Mouse (Mus musculus): ENCODE data around the gene Med11. TPM values are rescaled to one million over a fixed set of nuclear protein-coding genes. Genes with fewer than 3 reads are reported as not detected.

Gene Med11
- total and polyA plus RNA-seq, 3 experiments = 18.1 to 37.0 (median 22.6) TPM

GRCm38 (mm10) chr11:70441882-70442281, 9.8 kb upstream of the Med11 start:
- DNase-seq (ENCODE audit: low spot score) (no peak), ATAC-seq (ENCODE audit: extremely low read depth, insufficient number of reproducible peaks, low FRiP score, poor library complexity, severe bottlenecking) (no peak)
- H3K9me3 ChIP-seq (replicated peaks) = no peaks in the 10 kb centered on the region
- peaks cover 3% of the 10 kb centered on the region; the same call in 1 of the 2 replicates for H3K27me3 ChIP-seq (ENCODE audit: insufficient read depth, low read length)
- peaks cover 23% of the 10 kb centered on the region for H3K4me1 ChIP-seq (ENCODE audit: insufficient read depth, low read depth, low read length)
- TF ChIP-seq CTCF (IDR thresholded peaks at IDR 0.05; ENCODE audit: low read depth, low read length) = no peak
- no peak overlapping the region for H3K4me3 ChIP-seq (ENCODE audit: low read depth, low read length)
- peaks cover 57% of the 10 kb centered on the region for H3K36me3 ChIP-seq (replicated peaks)

GRCm38 (mm10) chr11:70443964-70444363, 7.8 kb upstream of the Med11 start:
- ATAC-seq (ENCODE audit: extremely low read depth, insufficient number of reproducible peaks, low FRiP score, poor library complexity, severe bottlenecking) (no peak), DNase-seq (ENCODE audit: low spot score) (no peak)
- Histone ChIP-seq H3K4me3 (ENCODE audit: low read depth, low read length) (no peak overlapping the region), H3K27me3 (ENCODE audit: insufficient read depth, low read length) (peaks cover 6% of the 10 kb centered on the region; the same call in 1 of the 2 replicates), H3K9me3 (replicated peaks) (no peaks in the 10 kb centered on the region), H3K4me1 (ENCODE audit: insufficient read depth, low read depth, low read length) (peaks cover 12% of the 10 kb centered on the region), H3K36me3 (replicated peaks) (peaks cover 36% of the 10 kb centered on the region)
- TF ChIP-seq TAL1 (conservative IDR thresholded peaks at IDR 0.05; ENCODE audit: low read depth, low read length) = no peak
- no peak for TF ChIP-seq GATA2 (IDR thresholded peaks at IDR 0.05; ENCODE audit: borderline replicate concordance, low read depth, low read length)
- TF ChIP-seq GATA1 (IDR thresholded peaks at IDR 0.05; ENCODE audit: borderline replicate concordance, low read length) = no peak
- no peak for TF ChIP-seq POLR2AphosphoS5 (IDR thresholded peaks at IDR 0.05; ENCODE audit: insufficient replicate concordance, low read depth, low read length)
- TF ChIP-seq CTCF (IDR thresholded peaks at IDR 0.05; ENCODE audit: low read depth, low read length) = no peak

- peaks cover 6% of the 10 kb centered on the region; the same call in 1 of the 2 replicates for H3K27me3 ChIP-seq (ENCODE audit: insufficient read depth, low read length)
- no peak overlapping the region for H3K4me3 ChIP-seq (ENCODE audit: low read depth, low read length)
- H3K4me1 ChIP-seq (ENCODE audit: insufficient read depth, low read depth, low read length) = peaks cover 12% of the 10 kb centered on the region
- H3K9me3 ChIP-seq (replicated peaks) = no peaks in the 10 kb centered on the region
- no peak for ATAC-seq (ENCODE audit: extremely low read depth, insufficient number of reproducible peaks, low FRiP score, poor library complexity, severe bottlenecking)
- DNase-seq (ENCODE audit: low spot score) = no peak
- TF ChIP-seq CTCF (IDR thresholded peaks at IDR 0.05; ENCODE audit: low read depth, low read length) (no peak), GATA1 (IDR thresholded peaks at IDR 0.05; ENCODE audit: borderline replicate concordance, low read length) (no peak), GATA2 (IDR thresholded peaks at IDR 0.05; ENCODE audit: borderline replicate concordance, low read depth, low read length) (no peak), POLR2AphosphoS5 (IDR thresholded peaks at IDR 0.05; ENCODE audit: insufficient replicate concordance, low read depth, low read length) (no peak)
- peaks cover 29% of the 10 kb centered on the region for H3K36me3 ChIP-seq (replicated peaks)
Observed at GRCm38 (mm10) chr11:70444667-70445066, 7.1 kb upstream of the Med11 start.

GRCm38 (mm10) chr11:70446756-70447155, 5.0 kb upstream of the Med11 start:
- DNase-seq (ENCODE audit: low spot score) = no peak
- Histone ChIP-seq H3K4me1 (ENCODE audit: insufficient read depth, low read depth, low read length) (peaks cover 31% of the 10 kb centered on the region), H3K36me3 (replicated peaks) (peaks cover 11% of the 10 kb centered on the region), H3K27me3 (ENCODE audit: insufficient read depth, low read length) (peaks cover 6% of the 10 kb centered on the region; the same call in 1 of the 2 replicates), H3K9me3 (replicated peaks) (no peaks in the 10 kb centered on the region), H3K4me3 (ENCODE audit: low read depth, low read length) (no peak overlapping the region)
- no peak for ATAC-seq (ENCODE audit: extremely low read depth, insufficient number of reproducible peaks, low FRiP score, poor library complexity, severe bottlenecking)
- TF ChIP-seq TAL1 (conservative IDR thresholded peaks at IDR 0.05; ENCODE audit: low read depth, low read length) (no peak), GATA1 (IDR thresholded peaks at IDR 0.05; ENCODE audit: borderline replicate concordance, low read length) (no peak), CTCF (IDR thresholded peaks at IDR 0.05; ENCODE audit: low read depth, low read length) (no peak)

- ATAC-seq (ENCODE audit: extremely low read depth, insufficient number of reproducible peaks, low FRiP score, poor library complexity, severe bottlenecking) (no peak), DNase-seq (ENCODE audit: low spot score) (no peak)
- Histone ChIP-seq H3K4me1 (ENCODE audit: insufficient read depth, low read depth, low read length) (peaks cover 35% of the 10 kb centered on the region), H3K36me3 (replicated peaks) (peaks cover 5% of the 10 kb centered on the region), H3K9me3 (replicated peaks) (no peaks in the 10 kb centered on the region), H3K4me3 (ENCODE audit: low read depth, low read length) (no peak overlapping the region), H3K27me3 (ENCODE audit: insufficient read depth, low read length) (peaks cover 6% of the 10 kb centered on the region; the same call in 1 of the 2 replicates)
- no peak for TF ChIP-seq GATA2 (IDR thresholded peaks at IDR 0.05; ENCODE audit: borderline replicate concordance, low read depth, low read length)
- no peak for TF ChIP-seq GATA1 (IDR thresholded peaks at IDR 0.05; ENCODE audit: borderline replicate concordance, low read length)
- no peak for TF ChIP-seq POLR2AphosphoS5 (IDR thresholded peaks at IDR 0.05; ENCODE audit: insufficient replicate concordance, low read depth, low read length)
- no peak for TF ChIP-seq TAL1 (conservative IDR thresholded peaks at IDR 0.05; ENCODE audit: low read depth, low read length)
- no peak for TF ChIP-seq CTCF (IDR thresholded peaks at IDR 0.05; ENCODE audit: low read depth, low read length)
Observed at GRCm38 (mm10) chr11:70447373-70447772, 4.3 kb upstream of the Med11 start.

GRCm38 (mm10) chr11:70450926-70451325, 793 bp upstream of the Med11 start:
- ATAC-seq (ENCODE audit: extremely low read depth, insufficient number of reproducible peaks, low FRiP score, poor library complexity, severe bottlenecking) = no peak
- no peak for DNase-seq (ENCODE audit: low spot score)
- Histone ChIP-seq H3K4me1 (ENCODE audit: insufficient read depth, low read depth, low read length) (peaks cover 50% of the 10 kb centered on the region), H3K27me3 (ENCODE audit: insufficient read depth, low read length) (peaks cover 6% of the 10 kb centered on the region; the same call in 1 of the 2 replicates), H3K4me3 (ENCODE audit: low read depth, low read length) (no peak overlapping the region), H3K36me3 (replicated peaks) (peaks cover 24% of the 10 kb centered on the region), H3K9me3 (replicated peaks) (no peaks in the 10 kb centered on the region)
- TF ChIP-seq TAL1 (conservative IDR thresholded peaks at IDR 0.05; ENCODE audit: low read depth, low read length) = no peak
- no peak for TF ChIP-seq POLR2AphosphoS5 (IDR thresholded peaks at IDR 0.05; ENCODE audit: insufficient replicate concordance, low read depth, low read length)
